Mouse (Mus musculus) right cerebral cortex, postnatal 36 days (tissue): ENCODE data around the gene Dock4.

ENCODE experiments used
- DNase-seq, 2 experiments: peaks; one replicate each; pipeline ENCODE4 v3.0.0; 2022; ENCODE audit warnings: low spot score in 2 of 2, mixed read lengths in 1 of 2

Dock4 gene

DNA sequence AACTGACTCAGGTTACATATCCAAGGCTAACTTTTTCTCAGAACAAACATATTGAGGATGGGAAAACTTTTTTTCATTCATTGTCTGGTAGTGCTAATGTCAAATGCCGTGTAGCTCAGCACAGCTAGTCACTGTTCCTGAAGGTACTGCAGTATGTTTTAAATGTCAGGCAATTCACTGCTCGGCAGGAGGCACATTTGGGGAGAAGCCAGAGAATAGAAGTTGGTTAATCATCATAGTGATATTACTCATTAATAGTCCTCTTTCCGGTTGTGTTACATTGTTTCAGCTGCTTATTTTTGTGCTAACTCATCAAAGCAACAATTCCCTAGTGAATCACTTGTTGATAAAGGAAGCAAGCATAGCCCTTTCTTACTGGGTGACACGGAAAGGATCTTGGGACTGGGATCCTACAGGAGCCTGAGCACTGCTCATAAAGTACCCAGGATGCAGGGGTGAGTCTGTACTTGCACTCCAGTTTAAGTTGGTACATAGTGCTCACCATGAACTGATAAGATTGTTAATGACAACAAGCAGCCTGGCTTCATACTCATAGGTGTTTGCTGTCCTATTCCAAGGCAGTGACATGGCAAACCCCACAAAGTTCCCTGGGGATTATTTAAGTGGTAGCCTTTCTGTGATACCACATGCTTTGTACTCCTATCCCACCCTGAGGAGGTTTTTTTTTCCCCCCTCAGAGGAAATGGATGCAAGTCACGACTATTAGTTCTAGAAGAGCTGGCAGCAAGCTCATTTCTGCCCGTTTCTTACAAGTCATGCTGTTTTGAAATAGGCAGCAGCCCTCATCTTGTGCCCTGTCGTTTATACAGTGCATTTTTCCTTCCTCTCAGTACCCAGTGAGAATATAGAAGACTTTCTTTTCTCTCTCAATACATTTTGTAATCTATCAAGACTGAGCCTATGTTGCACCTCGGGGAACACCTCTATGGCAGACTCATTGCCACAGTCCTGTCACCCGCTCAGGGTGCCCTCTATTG, 123.5 kb downstream of the Dock4 start:
- no peak for DNase-seq

DNA sequence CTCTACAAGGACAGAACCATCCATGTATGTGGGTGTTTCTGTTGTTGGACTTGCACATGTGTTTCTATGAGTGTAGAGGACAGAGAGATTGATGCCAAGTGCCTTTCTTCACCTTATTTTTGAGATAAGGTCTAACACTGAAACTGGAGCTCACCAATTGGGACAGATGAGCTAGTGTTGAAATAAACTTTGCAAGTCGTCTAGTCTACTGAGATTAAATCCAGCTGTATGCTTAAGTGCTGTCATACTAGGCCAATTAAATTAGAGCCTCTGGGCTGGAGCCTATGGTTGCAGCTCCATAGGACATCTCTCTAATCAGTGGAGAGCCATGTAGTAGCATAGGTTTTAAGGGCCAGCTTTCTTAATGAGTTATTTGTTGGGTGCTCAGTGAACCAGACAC, 124.5 kb downstream of the Dock4 start:
- DNase-seq, result no peak

DNA sequence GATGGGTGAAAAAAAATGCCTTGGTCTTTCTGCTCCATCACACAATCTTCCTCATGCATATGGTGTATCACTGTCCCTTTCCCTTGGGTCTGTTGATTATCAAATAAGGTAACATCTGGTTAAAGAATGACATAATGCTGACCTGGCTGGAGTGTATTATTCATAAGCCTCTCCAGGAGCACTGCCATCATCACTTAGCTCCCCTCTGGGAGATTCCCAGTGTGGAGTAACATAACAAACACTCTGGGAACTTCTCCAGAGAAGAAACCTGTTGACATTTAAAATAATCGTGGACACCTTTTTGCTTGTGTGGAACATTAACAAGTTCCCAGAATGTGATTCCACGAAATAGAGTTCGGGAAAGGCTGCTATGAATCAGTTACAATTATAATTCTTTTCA, 128.3 kb downstream of the Dock4 start:
- DNase-seq, result no peak

DNA sequence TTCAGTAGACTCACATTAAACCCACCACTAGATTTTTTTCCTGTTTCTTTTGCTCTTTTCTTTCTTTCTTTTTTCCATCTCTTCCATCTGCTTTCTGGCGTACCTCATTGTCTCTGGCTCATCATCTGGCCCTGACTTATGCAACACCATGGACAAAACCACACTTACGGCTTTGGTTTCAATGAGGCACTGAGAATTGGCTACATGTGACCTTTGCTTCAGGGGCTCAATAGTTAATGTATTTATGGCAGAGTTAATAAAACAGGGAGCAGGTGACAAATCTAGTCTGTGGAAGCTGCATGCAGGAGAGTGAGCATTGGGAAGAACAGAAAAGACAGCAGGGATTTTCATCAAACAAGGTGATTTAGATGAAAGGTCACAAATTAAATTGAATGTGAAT, 131.0 kb downstream of the Dock4 start:
- DNase-seq, result no peak

DNA sequence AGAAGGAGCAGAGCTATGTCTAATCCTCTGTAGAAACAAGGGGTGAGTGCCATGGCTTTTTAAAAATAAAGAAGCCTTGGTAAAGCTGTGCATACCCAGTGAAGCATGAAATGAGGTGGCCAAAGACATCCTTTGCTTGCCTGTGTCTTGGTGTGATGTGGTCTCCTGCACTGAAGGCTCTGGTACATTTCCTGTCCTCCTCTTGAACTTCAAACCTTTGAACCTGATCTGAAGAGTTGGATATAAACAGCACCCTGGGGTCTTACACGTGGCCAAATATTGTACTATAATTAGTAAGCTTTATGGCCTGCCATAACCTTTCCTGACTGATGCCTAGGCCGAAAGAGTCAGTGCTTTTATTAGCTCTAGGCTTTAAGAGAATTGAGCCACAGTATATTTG, 134.6 kb downstream of the Dock4 start:
- DNase-seq, result no peak

DNA sequence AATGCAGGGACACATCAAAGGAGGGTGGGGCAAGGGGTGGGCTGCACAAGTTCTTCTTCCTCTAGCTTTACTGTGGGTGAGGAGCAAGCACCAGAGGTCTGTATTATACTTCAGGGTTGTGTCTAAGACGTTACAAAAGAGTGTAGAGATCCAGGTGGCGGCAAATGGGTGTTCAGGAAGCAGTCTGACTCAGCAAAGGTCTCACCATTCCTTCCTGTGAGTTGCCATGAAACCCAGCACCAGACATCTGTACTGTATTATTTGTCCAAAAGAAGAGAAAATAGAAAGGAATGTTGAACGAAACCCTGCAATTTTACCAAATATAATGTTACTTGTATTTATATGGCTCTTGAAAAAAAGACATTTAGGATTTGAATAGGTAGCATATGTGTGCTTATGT, 135.3 kb downstream of the Dock4 start:
- DNase-seq, result no peak

DNA sequence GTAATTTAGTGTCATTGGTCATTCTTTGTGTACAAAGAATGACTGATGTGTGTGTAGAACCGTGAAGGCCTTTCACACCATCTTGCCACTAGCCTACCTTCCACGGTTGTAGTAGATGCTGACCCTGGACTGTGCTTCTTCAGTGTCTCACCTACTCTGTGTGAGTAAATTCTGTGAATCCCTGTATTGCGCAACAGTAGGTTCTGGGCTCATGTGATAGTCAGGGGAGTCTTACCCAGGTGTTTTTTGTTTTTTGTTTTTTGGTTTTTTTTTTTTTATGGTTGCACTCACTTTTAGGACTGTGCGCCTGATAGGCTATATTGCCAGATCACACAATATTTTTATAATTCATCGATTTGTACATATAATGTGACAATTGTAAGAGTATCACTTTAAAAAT, 136.3 kb downstream of the Dock4 start:
- no peak for DNase-seq

DNA sequence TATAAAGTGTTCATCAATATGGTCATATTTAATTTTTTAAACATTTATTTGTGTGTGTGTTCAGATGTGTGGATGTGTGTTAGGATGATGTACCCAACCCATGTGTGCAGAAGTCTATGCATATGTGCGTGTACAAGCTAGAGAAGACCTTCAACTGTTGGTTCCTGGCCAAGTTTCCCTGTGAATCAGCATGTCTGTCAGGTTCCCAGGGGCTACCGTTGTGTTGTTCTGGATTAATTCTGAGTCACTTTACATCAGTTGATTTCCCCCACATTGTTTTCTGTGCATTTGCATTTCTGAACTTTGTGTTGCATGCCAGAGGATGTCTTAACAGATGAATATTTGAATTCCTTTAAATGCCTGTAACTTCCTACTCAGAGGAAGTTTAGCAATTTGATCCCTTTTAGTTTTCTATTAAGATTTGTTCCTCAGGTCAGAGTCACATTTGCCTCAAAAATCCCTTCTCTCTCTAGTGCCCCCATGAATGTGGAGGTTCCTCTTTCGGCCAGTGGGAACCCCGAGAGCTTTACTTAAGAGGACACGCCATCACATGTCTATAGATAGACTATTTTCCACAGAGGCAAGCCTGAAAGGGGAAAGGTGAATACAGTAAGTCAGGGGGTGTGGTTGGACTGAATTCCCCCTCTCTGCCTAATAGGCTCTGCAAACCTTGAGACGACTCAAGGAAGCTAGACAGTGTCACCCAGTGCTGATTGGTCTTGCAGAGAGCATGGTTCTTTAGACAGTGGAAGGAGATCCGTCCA, 139.0 kb downstream of the Dock4 start:
- no peak for DNase-seq

DNA sequence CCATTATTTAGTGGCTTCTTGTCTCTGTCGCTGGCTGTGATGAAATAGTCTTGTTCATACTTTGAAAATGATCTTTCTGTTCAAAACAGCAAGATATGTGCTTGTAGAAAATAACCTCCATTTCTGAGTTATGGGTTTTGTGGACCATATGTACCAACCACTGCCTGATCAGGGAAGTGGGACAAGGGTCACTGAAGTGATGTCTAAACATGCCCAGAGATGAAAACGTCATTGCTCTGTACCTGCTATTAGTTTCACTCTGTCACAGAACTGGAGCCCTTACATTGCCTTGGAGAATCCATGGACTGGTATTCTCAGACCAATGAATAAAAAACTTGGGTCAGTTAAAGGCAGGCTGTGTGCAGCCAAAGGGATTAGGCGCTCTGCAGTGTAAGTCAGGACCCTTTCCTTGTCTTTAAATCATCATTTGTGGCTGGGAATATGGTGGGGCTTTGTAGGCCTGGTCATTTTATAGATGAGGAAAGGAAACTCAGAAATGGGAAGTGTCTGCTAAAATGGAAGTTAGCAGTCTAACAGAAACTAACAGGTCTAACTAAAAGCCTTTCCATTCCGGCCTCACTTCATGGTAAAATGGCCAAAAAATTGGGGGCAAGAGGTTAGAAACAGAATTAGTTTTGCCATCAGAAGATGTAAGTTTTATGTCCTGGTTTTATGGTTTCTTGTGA, 139.8 kb downstream of the Dock4 start:
- no peak for DNase-seq

DNA sequence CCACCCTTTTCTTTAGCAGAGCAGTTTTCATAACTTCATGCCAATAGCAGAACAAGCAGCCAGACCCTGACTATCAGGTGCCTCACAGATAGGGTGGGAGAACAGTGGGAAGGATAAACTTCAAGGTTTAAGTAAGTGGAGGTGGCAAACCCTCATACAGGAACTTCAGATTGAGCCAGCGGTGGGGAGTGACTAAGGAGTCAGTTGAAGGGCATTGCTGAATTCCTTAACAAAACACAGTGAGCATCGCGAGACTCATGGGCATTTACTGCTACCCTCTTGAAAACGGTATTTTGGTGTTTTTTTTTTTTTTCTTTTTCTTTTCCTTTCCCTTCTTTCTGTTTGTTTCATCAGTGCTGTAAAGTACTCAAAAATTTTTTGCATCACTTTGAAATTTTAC, 148.4 kb downstream of the Dock4 start:
- DNase-seq, result no peak

DNA sequence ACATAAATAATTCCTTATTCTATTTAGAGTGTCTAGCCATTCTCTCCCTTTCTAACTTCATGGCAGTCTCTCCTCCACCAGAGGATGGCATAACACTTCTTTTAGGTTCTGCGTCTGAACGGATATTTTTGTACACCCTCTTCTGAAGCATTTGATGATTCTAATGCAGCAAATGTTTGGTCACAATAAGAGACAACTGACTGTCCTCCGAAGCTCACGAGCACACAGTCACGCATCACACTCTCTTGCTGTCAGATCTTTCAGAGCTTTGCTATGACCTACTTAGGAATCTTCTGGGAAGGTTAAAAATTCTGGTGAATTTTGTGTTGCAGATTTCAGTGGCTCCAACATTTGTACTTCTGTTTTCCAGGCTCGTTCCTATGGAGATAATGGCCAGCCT, 149.7 kb downstream of the Dock4 start:
- DNase-seq, result no peak

DNA sequence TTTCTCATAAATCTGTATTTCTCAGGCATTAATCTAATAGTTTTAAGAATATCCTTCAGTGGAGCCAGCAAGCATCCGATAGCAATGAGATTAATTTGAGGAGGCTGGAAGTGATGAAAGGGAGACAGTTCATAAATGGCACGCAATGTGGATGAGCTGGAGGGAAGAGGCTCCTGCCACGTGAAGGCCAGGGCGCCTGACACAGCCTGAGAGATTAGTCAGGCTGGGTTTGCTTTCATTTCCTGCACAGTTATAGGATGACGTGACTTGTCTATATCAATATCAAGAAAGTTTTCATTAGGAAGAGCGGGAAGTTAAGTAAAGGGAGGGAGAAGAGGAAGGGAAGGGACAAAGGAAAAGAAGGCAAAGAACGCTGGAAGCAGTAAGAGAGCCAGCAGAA, 150.3 kb downstream of the Dock4 start:
- DNase-seq, result no peak

DNA sequence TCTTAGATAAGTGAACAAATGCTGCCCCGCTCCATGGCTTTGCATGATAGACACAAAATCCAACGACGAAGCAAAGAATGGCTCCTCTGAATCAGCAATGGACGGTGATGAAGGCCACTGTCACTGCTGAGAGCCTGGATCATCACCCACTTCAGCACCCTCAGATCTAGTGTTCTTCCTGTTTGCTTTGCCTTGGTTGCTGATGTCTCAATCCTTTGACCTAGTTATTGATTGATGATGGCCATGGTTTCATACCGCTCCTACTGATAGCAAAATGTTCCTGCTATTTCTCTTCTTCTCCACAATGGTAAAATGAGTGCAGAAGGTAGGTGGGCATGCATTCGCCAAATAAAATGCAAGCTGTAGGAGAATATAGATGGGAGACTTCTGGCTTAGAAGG, 150.7 kb downstream of the Dock4 start:
- DNase-seq, result no peak

DNA sequence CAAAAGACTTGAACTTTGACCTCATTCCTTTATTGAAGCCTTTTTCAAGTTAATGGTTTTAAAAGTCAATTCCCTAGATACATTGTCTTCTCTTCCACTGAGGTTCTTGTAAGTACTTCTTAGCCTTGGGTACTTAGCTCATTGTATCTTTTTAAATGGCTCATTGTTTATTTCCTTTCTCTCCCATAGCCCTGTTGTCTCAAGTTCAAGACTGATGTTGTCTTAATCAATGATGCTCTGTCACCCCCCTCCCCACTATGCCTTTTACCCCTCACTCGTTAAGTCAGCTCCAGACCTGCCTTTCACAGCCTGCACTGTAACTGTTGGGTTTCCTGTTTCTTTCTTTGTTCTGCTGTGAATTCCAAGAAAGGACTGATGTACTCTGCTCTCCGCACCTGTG, 154.2 kb downstream of the Dock4 start:
- DNase-seq, result no peak

DNA sequence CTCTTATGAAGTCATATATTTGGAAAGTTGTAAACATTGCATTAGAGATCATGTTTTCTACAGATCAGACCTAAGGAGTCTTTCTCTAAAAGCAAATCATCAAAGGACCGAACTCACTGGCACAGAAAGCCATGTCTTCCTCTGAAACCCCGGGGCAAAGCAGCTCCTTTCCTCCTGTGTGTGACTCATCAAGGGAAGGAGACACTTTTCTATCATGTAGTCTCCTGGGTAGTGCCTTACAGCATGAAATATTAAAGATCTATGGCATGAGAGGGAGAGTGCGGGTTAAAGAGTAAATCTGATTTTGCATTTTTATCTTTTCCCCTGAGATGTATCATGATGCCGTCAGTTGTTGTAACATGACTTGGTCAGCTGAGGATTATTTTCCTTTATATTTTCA, 159.8 kb downstream of the Dock4 start:
- no peak for DNase-seq

DNA sequence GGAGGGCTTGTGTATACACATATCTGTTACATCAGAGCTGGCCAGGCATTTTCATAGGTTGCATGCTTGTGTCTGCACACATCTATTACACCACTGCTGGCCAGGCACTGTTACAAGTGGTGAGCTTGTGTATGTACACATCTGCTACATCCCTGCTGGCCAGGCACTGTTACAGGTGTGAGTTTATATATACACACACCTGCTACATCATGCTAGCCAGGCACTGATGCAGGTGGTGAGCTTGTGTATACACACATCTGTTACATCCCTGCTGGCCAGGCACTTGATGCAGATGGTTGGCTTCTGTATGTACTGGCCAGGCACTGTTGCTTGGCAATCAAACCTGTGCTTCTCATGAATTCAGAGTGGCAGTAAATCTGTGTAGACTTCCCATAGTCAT, 177.2 kb downstream of the Dock4 start:
- DNase-seq, result no peak

DNA sequence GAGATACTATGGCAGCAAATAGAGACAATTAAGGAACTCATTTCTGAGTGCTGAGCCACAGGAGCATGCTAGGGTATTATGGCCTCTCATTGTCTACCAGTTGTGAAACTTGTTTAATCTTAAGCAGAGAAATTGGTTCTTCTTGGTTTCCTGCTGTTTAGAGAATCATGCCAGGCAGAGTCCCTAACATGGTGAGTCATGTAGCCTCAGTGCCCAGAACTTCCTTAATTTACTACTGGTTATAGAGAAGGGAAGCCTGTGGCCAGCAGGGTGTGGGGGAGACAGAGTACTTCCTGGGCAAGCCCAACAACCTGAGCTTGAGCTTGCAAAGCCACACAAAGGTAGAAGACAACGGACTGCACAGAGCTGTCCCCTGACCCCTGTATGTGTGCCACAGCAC, 180.8 kb downstream of the Dock4 start:
- no peak for DNase-seq

DNA sequence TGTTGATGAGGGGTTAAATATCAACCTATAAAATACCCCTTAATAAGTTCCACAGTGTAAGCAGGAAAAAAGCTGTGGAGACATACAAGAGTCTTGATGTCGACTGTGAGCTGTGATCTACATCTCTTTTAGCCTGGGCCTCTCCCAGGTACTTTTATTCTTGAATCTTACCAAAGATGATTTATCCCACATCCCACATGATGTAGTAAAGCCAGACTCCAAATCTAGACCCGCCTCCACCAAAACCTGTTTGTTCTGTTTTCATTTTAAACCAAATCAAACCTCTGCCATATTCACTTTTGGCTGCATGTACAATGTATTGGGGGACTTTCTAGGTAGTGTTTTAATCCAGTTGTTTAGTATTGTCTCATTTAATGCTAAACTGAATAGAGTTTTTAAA, 187.5 kb downstream of the Dock4 start:
- DNase-seq, result no peak

DNA sequence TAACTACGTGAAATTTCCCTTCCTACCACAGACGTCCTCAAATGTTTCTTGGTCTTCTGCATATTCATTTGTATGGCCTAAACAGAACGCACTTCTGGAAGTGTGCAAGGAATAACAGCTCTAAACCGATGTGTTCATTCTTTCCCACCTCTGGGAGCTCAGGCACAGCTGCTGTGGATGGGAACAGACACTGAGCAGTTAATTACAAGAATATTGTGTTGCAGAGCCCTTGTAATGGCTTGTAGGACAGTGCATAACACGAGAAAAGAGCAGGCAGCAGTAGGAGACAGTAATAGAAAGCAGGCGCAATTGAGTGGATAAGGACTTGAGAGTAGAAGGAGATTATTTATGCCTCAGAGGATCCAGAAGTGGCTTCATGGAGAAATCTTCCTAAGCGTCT, 188.4 kb downstream of the Dock4 start:
- no peak for DNase-seq

DNA sequence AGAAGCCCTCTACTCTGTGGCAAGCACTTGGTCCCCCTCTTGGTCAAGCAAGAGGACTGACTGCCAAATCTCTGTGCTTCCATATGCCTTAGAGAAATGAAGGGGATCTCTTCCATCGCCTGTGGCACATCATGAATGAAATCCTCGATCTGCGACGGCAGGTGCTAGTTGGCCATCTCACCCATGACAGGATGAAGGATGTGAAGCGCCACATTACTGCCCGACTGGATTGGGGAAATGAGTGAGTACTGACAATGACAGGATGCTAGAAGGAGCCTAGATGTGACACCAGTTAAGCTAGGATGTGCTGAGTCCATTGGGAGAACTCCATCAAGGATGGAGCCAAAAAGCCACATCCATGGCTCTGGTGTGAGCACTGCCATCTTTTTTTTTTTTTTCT, 190.2 kb downstream of the Dock4 start:
- DNase-seq, result no peak

DNA sequence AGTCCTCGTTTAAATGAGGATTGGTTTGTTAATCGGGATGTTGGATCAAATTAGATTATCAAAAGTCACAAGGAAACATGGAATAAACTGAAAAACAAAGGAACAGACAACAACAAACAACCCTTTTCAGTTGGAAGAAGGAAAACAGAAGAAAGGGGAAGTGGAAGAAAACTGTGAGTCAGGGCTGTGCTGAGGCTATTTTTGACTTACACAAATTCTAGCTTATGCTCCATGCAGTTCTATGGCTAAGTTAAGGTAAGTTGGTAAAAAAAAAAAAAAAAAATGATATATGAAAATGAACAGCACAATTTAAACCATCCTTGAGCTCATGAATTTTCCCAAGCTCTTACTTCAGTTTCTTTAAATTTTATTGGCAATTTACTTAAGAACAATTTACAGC, 191.7 kb downstream of the Dock4 start:
- DNase-seq, result no peak

DNA sequence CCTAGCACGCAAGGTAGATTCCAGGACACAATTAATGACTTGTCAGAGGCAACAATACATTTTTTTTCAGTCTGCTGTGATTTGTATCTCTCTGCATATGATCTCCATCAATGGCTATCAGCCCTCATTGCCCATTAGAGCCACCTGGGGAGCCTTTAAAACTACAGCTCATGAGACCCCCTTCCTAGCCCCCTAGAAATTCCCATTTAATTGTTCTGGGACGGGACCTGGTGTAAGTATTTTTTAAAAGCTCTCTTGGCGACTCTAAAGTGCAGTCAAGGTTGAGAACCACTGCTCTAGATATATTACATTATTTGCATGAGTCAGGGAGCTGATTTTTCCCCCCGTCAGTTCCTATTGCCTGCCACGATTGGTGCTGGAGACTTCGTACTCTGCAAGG, 200.1 kb downstream of the Dock4 start:
- no peak for DNase-seq

DNA sequence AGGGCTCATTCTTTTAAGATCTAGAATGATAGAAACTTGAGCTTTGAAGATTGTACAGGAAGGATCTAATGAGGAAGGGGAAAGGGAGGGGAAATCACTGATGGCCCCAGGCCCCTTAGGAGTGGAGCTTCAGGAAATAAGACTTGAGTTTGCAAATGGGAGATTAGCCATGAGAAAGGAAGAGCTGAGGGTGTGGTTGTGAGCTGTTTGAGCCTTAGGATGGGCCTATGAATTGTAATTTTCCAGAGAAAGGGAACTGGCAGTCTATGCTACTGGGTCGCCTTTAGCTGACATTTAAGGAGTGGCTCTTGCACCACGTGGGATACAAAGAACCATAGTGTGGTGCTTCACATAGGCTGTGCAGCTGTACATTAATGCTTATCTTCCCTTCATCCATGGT, 208.6 kb downstream of the Dock4 start:
- no peak for DNase-seq
